Mouse (Mus musculus): ENCODE results near the gene Zbtb21. TPM values are rescaled to one million over a fixed set of nuclear protein-coding genes. Genes with fewer than 3 reads are reported as not detected.

Zbtb21 gene
- total and polyA plus RNA-seq, 2 experiments from 2014 or later, result 9.0 to 32.9 TPM

- ATAC-seq, result 0 out of 2 replicates have a peak, but pooled peaks have one; percentile 14
- Histone ChIP-seq H3K9me3 (ENCODE audit: low read length) (no peaks in the 10 kb centered on the region), H3K4me1 (ENCODE audit: insufficient read depth) (no peaks in the 10 kb centered on the region), H3K9ac (no peak overlapping the region), H3K4me3 (ENCODE audit: low read depth, low read length) (no peak overlapping the region), H3K27ac (ENCODE audit: low read depth, low read length) (no peak overlapping the region), H3K27me3 (ENCODE audit: insufficient read depth, low read length) (no peaks in the 10 kb centered on the region), H3K36me3 (ENCODE audit: insufficient read depth) (no peaks in the 10 kb centered on the region), H3K4me2 (ENCODE audit: low read depth) (no peak overlapping the region)
- TF ChIP-seq CTCF (IDR thresholded peaks at IDR 0.05; ENCODE audit: low read depth), result no peak
- WGBS, result 72% methylated on average over 5 of the region's 5 CpGs
- no peak for DNase-seq
Measured at GRCm38 (mm10) chr16:97897346-97898024, 64.9 kb downstream of the Zbtb21 start.

Other genes with a start within 250 kb of the Zbtb21 start
- gene Ripk4, start 198.8 kb downstream of the Zbtb21 start, total RNA-seq (2014; rRNA removed), result 1.0 and 1.6 TPM in 2 replicates
- 0.83 and 0.93 TPM in 2 replicates for gene Ripk4, start 198.8 kb downstream of the Zbtb21 start, polyA plus RNA-seq (2015; fragmentation: Nextera tagmentation; extraction: Ambion mirVana)
- 14.8 and 18.3 TPM in 2 replicates for gene Prdm15, start 110.8 kb downstream of the Zbtb21 start, total RNA-seq (2014; rRNA removed)
- gene Prdm15, start 110.8 kb downstream of the Zbtb21 start, polyA plus RNA-seq (2015; fragmentation: Nextera tagmentation; extraction: Ambion mirVana), result 2.6 and 4.2 TPM in 2 replicates
- gene C2cd2, start within 50 bp of the Zbtb21 start, total RNA-seq (2014; rRNA removed), result 13.3 and 23.0 TPM in 2 replicates
- 10.3 and 11.9 TPM in 2 replicates for gene C2cd2, start within 50 bp of the Zbtb21 start, polyA plus RNA-seq (2015; fragmentation: Nextera tagmentation; extraction: Ambion mirVana)
- gene B230307C23Rik, start 34.7 kb upstream of the Zbtb21 start, total RNA-seq (2014; rRNA removed), result 20.5 and 24.2 TPM in 2 replicates
- gene B230307C23Rik, start 34.7 kb upstream of the Zbtb21 start, polyA plus RNA-seq (2015; fragmentation: Nextera tagmentation; extraction: Ambion mirVana), result 22.4 and 23.2 TPM in 2 replicates
- 6.8 and 10.2 TPM in 2 replicates for gene A630089N07Rik, start 119.8 kb upstream of the Zbtb21 start, total RNA-seq (2014; rRNA removed)
- gene A630089N07Rik, start 119.8 kb upstream of the Zbtb21 start, polyA plus RNA-seq (2015; fragmentation: Nextera tagmentation; extraction: Ambion mirVana), result 6.5 and 8.0 TPM in 2 replicates

Data from forebrain, postnatal 0 days (tissue).